Mouse (Mus musculus) myocyte (in vitro differentiated cells): Measurements from ENCODE around the gene Guca1a. TPM values are rescaled to one million over a fixed set of nuclear protein-coding genes. Genes with fewer than 3 reads are reported as not detected.
A peak's percentile ranks its signal among the peaks of the same experiment; 100 is the strongest.

ENCODE experiments used
- H3K27me3 ChIP-seq: one replicate; pipeline ENCODE4 v1.6.1; 2011; ENCODE audit not compliant: control insufficient read depth, insufficient read depth, insufficient read length
- H3K36me3 ChIP-seq: one replicate; pipeline ENCODE4 v1.6.1; 2011; ENCODE audit not compliant: control insufficient read depth, insufficient read depth
- H3K4me2 ChIP-seq: one replicate; pipeline ENCODE4 v1.6.1; 2011; ENCODE audit warnings: low read depth, control low read depth
- H3K4me3 ChIP-seq: one replicate; pipeline ENCODE4 v1.5.1; 2011; ENCODE audit warnings: mild to moderate bottlenecking, control low read depth, moderate library complexity
- H3K79me2 ChIP-seq: one replicate; pipeline ENCODE4 v1.6.1; 2011; ENCODE audit not compliant: control insufficient read depth, insufficient read depth
- H3ac ChIP-seq: one replicate; pipeline ENCODE4 v1.6.1; 2011; ENCODE audit not compliant: control insufficient read depth, insufficient read length
- CEBPB ChIP-seq: IDR thresholded peaks from 2 replicates; pipeline ENCODE4 v1.6.1; 2011; ENCODE audit warnings: mild to moderate bottlenecking, moderate library complexity; ENCODE audit not compliant: poor library complexity, insufficient read depth, severe bottlenecking
- E2F4 ChIP-seq: IDR thresholded peaks from one replicate; pipeline ENCODE4 v1.6.1; 2011; ENCODE audit warnings: mild to moderate bottlenecking, control low read depth, moderate library complexity; ENCODE audit not compliant: insufficient read depth
- MAX ChIP-seq: IDR thresholded peaks from one replicate; pipeline ENCODE4 v1.6.1; 2011; ENCODE audit warnings: low read depth, mild to moderate bottlenecking, control low read depth
- MYOD1 ChIP-seq, 3 experiments: IDR thresholded peaks; one replicate each; pipeline ENCODE4 v1.6.1; 2011; ENCODE audit warnings: control low read depth in 2 of 3, low read depth in 2 of 3, mild to moderate bottlenecking in 2 of 3, moderate library complexity in 1 of 3; ENCODE audit not compliant: insufficient read length in 2 of 3, control insufficient read depth in 1 of 3
- MYOG ChIP-seq, 3 experiments: IDR thresholded peaks; one replicate each; pipeline ENCODE4 v1.6.1; 2011; ENCODE audit warnings: control low read depth in 2 of 3, low read depth in 2 of 3, mild to moderate bottlenecking in 2 of 3; ENCODE audit not compliant: insufficient read length in 2 of 3, control insufficient read depth in 1 of 3, insufficient read depth in 1 of 3
- POLR2A ChIP-seq: IDR thresholded peaks from one replicate; pipeline ENCODE4 v1.6.1; 2011; ENCODE audit warnings: low read depth, mild to moderate bottlenecking, control low read depth, moderate library complexity; ENCODE audit not compliant: insufficient read length
- POLR2AphosphoS2 ChIP-seq: IDR thresholded peaks from one replicate; pipeline ENCODE4 v1.6.1; 2011; ENCODE audit warnings: low read depth, control low read depth; ENCODE audit not compliant: insufficient read length
- REST ChIP-seq: IDR thresholded peaks from one replicate; pipeline ENCODE4 v1.6.1; 2011; ENCODE audit warnings: mild to moderate bottlenecking, control low read depth, moderate library complexity; ENCODE audit not compliant: insufficient read depth, insufficient read length
- SRF ChIP-seq: IDR thresholded peaks from one replicate; pipeline ENCODE4 v1.6.1; 2011; ENCODE audit warnings: low read depth; ENCODE audit not compliant: control insufficient read depth, insufficient read length
- TCF12 ChIP-seq: IDR thresholded peaks from one replicate; pipeline ENCODE4 v1.6.1; 2011; ENCODE audit warnings: mild to moderate bottlenecking, control low read depth; ENCODE audit not compliant: poor library complexity, insufficient read depth, severe bottlenecking
- TCF3 ChIP-seq: IDR thresholded peaks from one replicate; pipeline ENCODE4 v1.6.1; 2011; ENCODE audit warnings: low read depth, control low read depth; ENCODE audit not compliant: insufficient read length
- USF1 ChIP-seq: IDR thresholded peaks from one replicate; pipeline ENCODE4 v1.6.1; 2011; ENCODE audit warnings: low read depth, mild to moderate bottlenecking, control low read depth, moderate library complexity
- polyA plus RNA-seq: library from polyadenylated mRNA; unstranded; fragments of >200 nt; fragmentation: generic; extraction: Trizol; gene quantifications from one replicate; pipeline ENCODE4 v1.2.1, GENCODE M21; 2012; ENCODE audit warnings: missing spikeins

Guca1a gene
- polyA plus RNA-seq, 1 experiment, result 1.2 TPM

DNA sequence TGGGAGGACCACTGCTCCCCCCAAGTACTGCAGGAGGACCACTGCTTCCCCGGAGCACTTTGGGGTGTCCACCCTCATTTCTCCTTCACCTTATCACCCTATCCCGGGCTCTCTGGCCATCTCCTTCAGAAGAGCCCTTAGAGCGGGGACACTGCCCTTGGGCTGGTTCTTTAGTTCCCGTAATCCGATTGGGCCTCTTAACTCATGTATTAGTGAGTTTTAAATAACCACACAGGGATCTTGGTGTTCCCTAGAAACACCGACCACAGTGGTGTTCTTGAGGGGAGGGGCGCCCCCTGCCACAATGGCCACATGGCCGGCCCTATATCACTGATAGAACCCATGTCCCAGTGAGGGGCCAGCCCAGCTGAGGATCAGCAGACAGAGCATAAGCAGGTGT, 1.3 kb downstream of the Guca1a start:
- Histone ChIP-seq H3K27me3 (peaks cover 31% of the 10 kb centered on the region), H3K4me3 (no peak overlapping the region)

DNA sequence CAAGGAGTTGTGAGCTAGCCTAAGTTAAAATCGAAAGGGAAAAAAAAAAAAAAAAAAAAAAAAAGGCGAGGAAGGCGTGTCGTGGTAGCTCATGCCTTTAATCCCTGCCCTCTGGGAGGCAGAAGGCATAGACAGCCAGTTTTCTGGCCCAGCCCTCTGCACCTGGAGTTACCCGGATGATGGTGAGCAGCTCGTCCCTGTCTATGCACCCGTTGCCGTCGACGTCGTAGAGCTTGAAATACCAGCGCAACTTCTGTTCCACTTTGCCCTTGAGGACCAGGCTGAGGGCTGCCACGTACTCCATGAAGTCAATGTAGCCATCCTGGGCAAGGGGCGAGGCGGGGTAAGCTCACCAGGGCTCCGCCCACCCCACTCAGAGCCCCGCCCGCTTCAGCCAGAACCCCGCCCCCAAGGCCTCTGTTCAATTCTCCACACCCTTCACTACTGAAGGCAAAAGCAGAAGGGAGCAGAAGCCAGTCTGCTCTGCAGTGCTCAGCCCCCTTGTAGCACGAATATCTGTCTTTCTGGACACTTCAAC, 4.9 kb downstream of the Guca1a start:
- peaks cover 19% of the 10 kb centered on the region for H3K27me3 ChIP-seq
- peak overlapping the region; percentile 9 for H3K4me3 ChIP-seq
- no peak overlapping the region for H3ac ChIP-seq
- H3K36me3 ChIP-seq, result no peaks in the 10 kb centered on the region
- H3K79me2 ChIP-seq, result no peaks in the 10 kb centered on the region
- TF ChIP-seq MYOG (IDR thresholded peaks at IDR 0.05; ENCODE audit: control insufficient read depth in 1 of 3, insufficient read depth in 1 of 3, insufficient read length in 2 of 3, low read depth in 2 of 3) (no peak), MAX (no peak), POLR2A (no peak), MYOD1 (IDR thresholded peaks at IDR 0.05; ENCODE audit: control insufficient read depth in 1 of 3, insufficient read length in 2 of 3, low read depth in 2 of 3) (no peak), TCF3 (no peak)
- peak overlapping the region; percentile 55 for H3K4me2 ChIP-seq

More for the DNA sequence above, 1.3 kb downstream of the Guca1a start:
- no peak overlapping the region for H3ac ChIP-seq
- TF ChIP-seq MYOG (IDR thresholded peaks at IDR 0.05; ENCODE audit: control insufficient read depth in 1 of 3, insufficient read depth in 1 of 3, insufficient read length in 2 of 3, low read depth in 2 of 3) (no peak), USF1 (no peak), MYOD1 (IDR thresholded peaks at IDR 0.05; ENCODE audit: control insufficient read depth in 1 of 3, insufficient read length in 2 of 3, low read depth in 2 of 3) (no peak), CEBPB (no peak), POLR2AphosphoS2 (no peak), POLR2A (no peak), REST (no peak), TCF3 (no peak), MAX (no peak), E2F4 (no peak)
- no peaks in the 10 kb centered on the region for H3K36me3 ChIP-seq
- no peaks in the 10 kb centered on the region for H3K79me2 ChIP-seq
- H3K4me2 ChIP-seq, result no peak overlapping the region

DNA sequence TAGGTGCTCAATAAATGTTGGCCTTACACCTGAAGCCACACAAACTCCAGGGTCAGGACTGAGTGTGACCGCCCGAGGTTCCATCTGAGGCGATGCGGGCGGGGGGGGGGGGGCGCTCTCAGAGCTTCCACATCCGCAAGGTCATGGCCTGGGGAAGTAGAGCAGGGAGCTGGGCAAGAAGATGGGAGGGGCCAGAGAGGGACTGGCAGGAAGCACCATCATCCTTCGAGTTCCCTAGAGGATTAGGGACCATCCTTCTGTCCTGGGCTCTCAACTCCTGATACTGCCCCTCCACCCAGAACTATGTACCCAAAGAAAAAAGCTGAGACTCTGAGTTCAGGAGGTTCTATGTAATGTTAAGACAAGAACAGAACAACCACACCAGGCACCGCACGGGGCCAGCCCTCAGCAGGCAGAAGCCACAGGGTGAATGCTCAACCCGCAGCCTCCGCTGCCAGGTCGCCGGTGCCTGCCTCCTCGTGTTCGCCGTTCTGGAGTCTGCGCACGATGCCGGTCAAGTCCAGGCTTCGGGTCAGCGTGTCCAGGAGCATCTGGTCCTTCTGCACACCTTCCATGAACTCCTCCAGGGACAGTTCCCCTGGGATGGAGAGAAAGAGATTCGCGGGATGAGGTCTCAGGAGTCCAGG, 6.0 kb downstream of the Guca1a start:
- TF ChIP-seq POLR2AphosphoS2 (no peak), TCF3 (no peak), MAX (no peak), TCF12 (no peak), MYOD1 (IDR thresholded peaks at IDR 0.05; ENCODE audit: control insufficient read depth in 1 of 3, insufficient read length in 2 of 3, low read depth in 2 of 3) (no peak), USF1 (no peak), MYOG (IDR thresholded peaks at IDR 0.05; ENCODE audit: control insufficient read depth in 1 of 3, insufficient read depth in 1 of 3, insufficient read length in 2 of 3, low read depth in 2 of 3) (no peak), CEBPB (no peak)
- Histone ChIP-seq H3K27me3 (peaks cover 12% of the 10 kb centered on the region), H3K79me2 (no peaks in the 10 kb centered on the region), H3ac (no peak overlapping the region), H3K4me3 (peak overlapping the region; percentile 9), H3K4me2 (peak overlapping the region; percentile 55), H3K36me3 (no peaks in the 10 kb centered on the region)

DNA sequence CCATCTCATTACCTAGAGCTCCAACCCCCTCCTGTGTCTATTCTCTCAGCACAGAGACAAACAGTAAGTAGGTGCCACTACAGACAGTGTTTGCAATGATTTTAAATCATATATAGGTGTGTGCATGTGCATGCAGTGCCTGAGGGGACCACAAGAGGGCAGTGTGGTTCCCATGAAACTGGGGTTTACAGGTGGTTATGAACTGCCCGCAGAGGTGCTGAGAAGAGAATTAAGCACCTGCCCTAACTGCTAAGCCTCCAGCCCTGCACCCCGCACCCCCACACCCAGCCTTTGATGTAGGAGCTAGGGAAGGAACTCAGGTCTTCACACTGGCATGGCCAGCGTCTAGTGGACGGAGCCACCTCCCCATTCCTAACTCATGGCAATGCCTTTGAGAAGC, 13.7 kb downstream of the Guca1a start:
- Histone ChIP-seq H3K79me2 (no peaks in the 10 kb centered on the region), H3ac (no peak overlapping the region), H3K4me3 (no peak overlapping the region), H3K36me3 (no peaks in the 10 kb centered on the region), H3K4me2 (no peak overlapping the region), H3K27me3 (no peaks in the 10 kb centered on the region)
- TF ChIP-seq POLR2AphosphoS2 (no peak), E2F4 (no peak), TCF3 (no peak), MYOG (IDR thresholded peaks at IDR 0.05; ENCODE audit: control insufficient read depth in 1 of 3, insufficient read depth in 1 of 3, insufficient read length in 2 of 3, low read depth in 2 of 3) (no peak), USF1 (no peak)

DNA sequence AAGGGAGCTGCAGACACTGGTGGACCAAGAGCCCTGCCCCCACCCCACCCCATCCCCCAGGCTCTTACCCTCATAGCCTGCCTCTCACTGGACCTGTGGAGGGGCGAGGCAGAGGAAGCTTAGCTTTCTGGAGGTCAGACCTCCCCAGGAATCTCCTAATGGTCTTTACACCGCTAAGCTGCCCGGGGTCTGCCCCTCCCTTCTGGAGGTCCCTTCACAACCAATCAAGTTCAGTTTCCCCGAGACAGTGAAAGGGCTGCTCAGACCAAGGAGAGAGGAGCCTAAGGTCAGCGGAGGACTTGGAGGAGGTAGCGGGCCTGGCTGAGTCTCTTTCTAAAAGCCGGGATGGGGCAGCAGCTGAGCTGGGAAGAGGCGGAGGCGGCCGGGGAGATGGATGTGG, 15.2 kb downstream of the Guca1a start, which contains the start of gene Guca1b:
Gene Guca1b (plus strand): TSS at position 249 of the 400 bp plus-strand sequence.
- peaks cover 6% of the 10 kb centered on the region for H3K36me3 ChIP-seq
- no peak within 1 kb of the TSS for H3K4me2 ChIP-seq
- H3ac ChIP-seq, result no peak within 1 kb of the TSS
- H3K79me2 ChIP-seq, result no peaks in the 10 kb centered on the region
- no peak for TF ChIP-seq USF1
- no peak for TF ChIP-seq POLR2AphosphoS2
- TF ChIP-seq REST, result no peak
- TF ChIP-seq POLR2A, result no peak
- no peak for TF ChIP-seq SRF
- TF ChIP-seq MYOD1 (IDR thresholded peaks at IDR 0.05; ENCODE audit: control insufficient read depth in 1 of 3, insufficient read length in 2 of 3, low read depth in 2 of 3), result no peak
- no peak for TF ChIP-seq MAX
- TF ChIP-seq MYOG (IDR thresholded peaks at IDR 0.05; ENCODE audit: control insufficient read depth in 1 of 3, insufficient read depth in 1 of 3, insufficient read length in 2 of 3, low read depth in 2 of 3), result no peak
- TF ChIP-seq TCF12, result no peak
- no peak for TF ChIP-seq TCF3
- no peak for TF ChIP-seq CEBPB
- TF ChIP-seq E2F4, result no peak
- H3K4me3 ChIP-seq, result no peak within 1 kb of the TSS
- H3K27me3 ChIP-seq, result no peaks in the 10 kb centered on the region
